In the genomic region with DNA sequence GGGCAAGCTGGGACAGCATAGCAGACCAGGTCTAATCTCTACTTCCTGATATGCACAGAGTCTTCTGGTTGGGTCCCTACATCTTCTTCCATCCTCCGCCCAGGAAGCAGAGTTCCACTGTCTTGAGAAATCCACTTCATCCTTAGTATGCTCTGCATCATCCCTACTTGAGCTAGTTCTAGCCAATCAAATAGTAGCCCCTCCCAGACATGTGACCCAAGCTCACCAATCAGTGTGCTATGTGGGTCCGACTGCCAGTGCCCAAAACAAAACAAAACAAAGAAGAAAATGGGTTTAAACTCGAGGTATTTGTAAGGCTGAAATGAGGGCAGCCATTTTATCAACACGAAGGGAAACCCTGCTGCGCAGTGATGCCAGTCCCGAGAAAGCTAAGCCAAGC, we compare ENCODE assay signal across 27 mouse cellular contexts. TPM values are rescaled to one million over a fixed set of nuclear protein-coding genes. Genes with fewer than 3 reads are reported as not detected.
DNase-seq lines count a peak whose midpoint lies in the region; ATAC-seq and TF ChIP-seq lines count a peak whose summit lies in the region.
"Had no signal": no experiment of that assay in that cellular context is flagged by ENCODE, and none has a peak within 500 bp of the region (broad histone marks: within the 10 kb centered on the region; RNA-seq: fewer than 3 reads in every experiment).

No protein-coding gene starts in this region.

- no peaks in the 10 kb centered on the region for H3K36me3 ChIP-seq in kidney, adult 2 months (ENCODE audit: control insufficient read depth, insufficient read depth, low read length)
- H3K36me3 ChIP-seq in E14TG2a.4 (ENCODE audit: insufficient read depth, low read length): 0 out of 2 replicates have a peak, but pooled peaks cover 20% of the 10 kb centered on the region
- no peaks in the 10 kb centered on the region for H3K36me3 ChIP-seq in G1E (replicated peaks)
- H3K36me3 ChIP-seq: embryonic facial prominence, embryonic 10.5 days; forebrain, embryonic 12.5 days; forebrain, embryonic 15.5 days; heart, embryonic 13.5 days; hindbrain, embryonic 12.5 days; intestine, embryonic 15.5 days had no signal

- no peak for TF ChIP-seq CTCF in kidney, adult 2 months (conservative IDR thresholded peaks at IDR 0.05; ENCODE audit: insufficient read depth, insufficient read length, low read depth, low read length)
- no peak for TF ChIP-seq CTCF in E14TG2a.4 (conservative IDR thresholded peaks at IDR 0.05; ENCODE audit: low read length)
- TF ChIP-seq CTCF in G1E (IDR thresholded peaks at IDR 0.05; ENCODE audit: low read depth, low read length): no peak

- H3K4me3 ChIP-seq in kidney, adult 2 months (ENCODE audit: insufficient read depth, low read depth, low read length): no peak overlapping the region
- peak overlapping the region; percentile 54 for H3K4me3 ChIP-seq in E14TG2a.4 (replicated peaks; ENCODE audit: low read length)
- H3K4me3 ChIP-seq in G1E (ENCODE audit: low read depth, low read length): no peak overlapping the region
- H3K4me3 ChIP-seq: embryonic facial prominence, embryonic 10.5 days; embryonic facial prominence, embryonic 13.5 days; erythroblast, embryonic 14.5 days; forebrain, embryonic 12.5 days; forebrain, embryonic 15.5 days; heart, embryonic 13.5 days; hindbrain, embryonic 12.5 days; hindbrain, embryonic 15.5 days; intestine, embryonic 15.5 days had no signal

- ATAC-seq in G1E (ENCODE audit: extremely low read depth, insufficient number of reproducible peaks, low FRiP score, poor library complexity, severe bottlenecking): peak; percentile 57; the same call in 1 of the 2 replicates
- ATAC-seq in CD4-positive, CD25-positive, alpha-beta regulatory T cell, adult 4 months: no peak
- ATAC-seq: forebrain, embryonic 15.5 days; intestine, embryonic 15.5 days had no signal

- peaks cover 11% of the 10 kb centered on the region; the same call in 1 of the 2 replicates for H3K4me1 ChIP-seq in kidney, adult 2 months (ENCODE audit: control insufficient read depth, insufficient read depth, low read length)
- H3K4me1 ChIP-seq in E14TG2a.4 (replicated peaks; ENCODE audit: low read depth, low read length) (peaks cover 55% of the 10 kb centered on the region), G1E (ENCODE audit: insufficient read depth, low read depth, low read length) (peaks cover 2% of the 10 kb centered on the region; the same call in 1 of the 2 replicates)

- no peak overlapping the region for H3K27ac ChIP-seq in kidney, adult 2 months (ENCODE audit: insufficient read depth, low read depth, low read length)
- H3K27ac ChIP-seq: embryonic facial prominence, embryonic 10.5 days; embryonic facial prominence, embryonic 13.5 days; forebrain, embryonic 12.5 days; forebrain, embryonic 15.5 days; heart, embryonic 13.5 days; hindbrain, embryonic 12.5 days; hindbrain, embryonic 15.5 days; intestine, embryonic 15.5 days had no signal

- 88% methylated on average over 6 of the region's 6 CpGs for WGBS in kidney, adult 2 months

- intact Hi-C loops in heart, postnatal 25 days (cut with DNase I): no loop called here

- no peaks in the 10 kb centered on the region for H3K27me3 ChIP-seq in kidney, adult 2 months (replicated peaks; ENCODE audit: control insufficient read depth, insufficient read depth, low read length)
- H3K27me3 ChIP-seq in E14TG2a.4 (ENCODE audit: insufficient read depth, low read length) (peaks cover 47% of the 10 kb centered on the region), G1E (ENCODE audit: insufficient read depth, low read length) (peaks cover 27% of the 10 kb centered on the region)

- H3K9me3 ChIP-seq in E14TG2a.4 (ENCODE audit: low read length) (no peaks in the 10 kb centered on the region), G1E (replicated peaks) (no peaks in the 10 kb centered on the region)
- H3K9me3 ChIP-seq: embryonic facial prominence, embryonic 10.5 days; embryonic facial prominence, embryonic 13.5 days; forebrain, embryonic 12.5 days; forebrain, embryonic 15.5 days; heart, embryonic 13.5 days; hindbrain, embryonic 12.5 days; hindbrain, embryonic 15.5 days; intestine, embryonic 15.5 days had no signal

- no peak for TF ChIP-seq POLR2A in kidney, adult 2 months (IDR thresholded peaks at IDR 0.05; ENCODE audit: low read depth, low read length)

- DNase-seq in kidney, adult 2 months: peak; percentile 21
- no peak for DNase-seq in kidney, adult 18-20 months
- DNase-seq in G1E (ENCODE audit: low spot score) (peak; percentile 14), ZHBTc4 (ENCODE audit: low read depth, low spot score) (peak; percentile 46), MN1 (ENCODE audit: low spot score) (no peak)
- DNase-seq in heart, postnatal 25 days (ENCODE audit: low spot score): no peak
- DNase-seq: adrenal gland, postnatal 14 days; cerebellum, adult 11 months; cerebellum, adult 2 months; cerebellum, adult 9-11 months; cerebellum, postnatal 36 days; embryo, embryonic 11 days; gastrocnemius, postnatal 25 days; heart, adult 18-20 months; heart, postnatal 14 days had no signal

RNA-seq across cellular contexts. Expression of gene Fgf18, which starts 28.7 kb away (rescaled TPM):
- polyA plus RNA-seq in kidney, adult 2 months (2012; rRNA removed): 0.50 and 0.52 TPM in 2 replicates
- total RNA-seq in G1E (2014; fragmentation: Nextera tagmentation) (not detected in 2 replicates), G1E (2017) (not detected in 2 replicates)
- polyA plus RNA-seq in G1E (2012): not detected in 2 replicates
- not detected for polyA plus RNA-seq in CD4-positive, CD25-positive, alpha-beta regulatory T cell, adult 4 months (2017; shearing (Covaris generic))
- total RNA-seq in heart, postnatal 25 days (2021): 1 to 10 TPM; 5.1 to 6.0 TPM
- total RNA-seq: hematopoietic stem cell, adult 5-6 weeks had no signal
- polyA plus RNA-seq: erythroblast, embryonic 14.5 days had no signal

RNA-seq across cellular contexts. Expression of gene Npm1, which starts 44.5 kb away (rescaled TPM):
- polyA plus RNA-seq in kidney, adult 2 months (2012; rRNA removed): 77.9 and 98.2 TPM in 2 replicates
- total RNA-seq in G1E (2014; fragmentation: Nextera tagmentation) (3,846 and 4,095 TPM in 2 replicates), G1E (2017) (2,315 and 2,862 TPM in 2 replicates)
- 327 and 458 TPM in 2 replicates for polyA plus RNA-seq in G1E (2012)
- 1,000 to 10,000 TPM; 1,268 to 1,417 TPM for polyA plus RNA-seq in CD4-positive, CD25-positive, alpha-beta regulatory T cell, adult 4 months (2017; shearing (Covaris generic))
- total RNA-seq in heart, postnatal 25 days (2021): 100 to 1,000 TPM; 138 to 153 TPM

Comparison
In these comparisons a context has a peak if more than half of its experiments do, and no peak if none do; other contexts are left out.
1. DNase-seq: peak in kidney, adult 2 months (single experiment), G1E (single experiment) and ZHBTc4 (single experiment); none in kidney, adult 18-20 months (single experiment), MN1 (single experiment) and heart, postnatal 25 days (single experiment).